Mouse (Mus musculus): ENCODE results near the gene Ccnb1ip1.

The Ccnb1ip1 gene

DNA sequence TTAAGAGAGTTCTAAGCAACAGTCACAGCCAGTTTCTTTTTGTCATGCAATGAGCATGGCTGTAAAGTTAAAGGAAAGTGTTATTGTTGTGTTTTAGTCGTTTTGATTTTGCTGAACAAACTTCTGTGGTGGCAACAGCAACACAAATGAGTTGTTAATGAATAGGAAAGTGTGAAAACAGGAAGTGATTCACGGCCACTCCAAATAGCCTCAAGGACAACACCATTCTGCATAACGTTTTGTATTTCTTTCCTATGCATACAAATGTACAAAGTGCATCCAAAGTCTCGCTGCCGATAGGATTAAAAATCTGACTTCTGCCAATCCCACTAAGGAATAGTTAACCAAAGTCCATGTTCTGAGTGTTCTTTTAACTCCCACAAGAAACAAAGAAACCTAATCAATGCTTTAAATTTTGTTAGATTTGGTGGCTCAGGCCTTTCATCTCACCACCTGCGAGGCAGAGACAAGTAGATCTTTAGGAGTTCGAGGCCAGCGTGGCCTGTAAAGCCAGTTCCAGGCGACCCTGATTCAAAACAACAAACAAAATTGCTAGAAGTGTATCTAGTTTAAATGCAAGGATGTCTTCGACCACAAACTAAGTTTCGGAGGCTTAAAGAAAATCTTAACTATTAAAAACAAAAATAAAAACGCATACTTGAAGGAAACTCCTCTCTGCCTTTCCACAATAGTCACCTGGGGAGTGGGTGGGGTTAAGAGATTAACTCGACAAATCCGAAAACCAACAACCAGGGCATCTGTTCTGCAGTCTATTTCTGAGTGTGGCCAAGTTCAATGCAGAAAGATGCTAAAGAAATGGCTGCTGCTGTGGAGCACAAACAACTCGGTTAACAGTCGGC lies 22.9 kb downstream of the Ccnb1ip1 start:
- in situ Hi-C loops (cut with MseI, MboI) = no loop called here

DNA sequence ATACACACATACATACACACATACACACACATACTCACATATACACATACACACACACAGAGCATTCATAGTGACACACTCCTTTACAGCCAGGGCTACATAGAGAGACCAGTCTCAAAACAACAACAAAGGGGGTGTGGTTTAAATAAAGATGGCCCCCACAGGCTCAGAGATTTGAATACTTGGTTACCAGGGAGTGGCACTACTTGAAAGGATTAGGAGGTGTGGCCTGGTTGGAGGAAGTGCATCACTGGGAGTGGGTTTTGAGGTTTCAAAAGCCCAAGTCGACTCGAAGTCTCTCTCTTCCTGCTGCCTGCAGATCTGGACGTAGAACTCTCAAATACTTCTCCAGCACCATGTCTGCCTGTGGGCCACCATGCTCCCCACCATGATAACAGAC lies 25.4 kb downstream of the Ccnb1ip1 start:
- in situ Hi-C loops (cut with MseI, MboI) = no loop called here

DNA sequence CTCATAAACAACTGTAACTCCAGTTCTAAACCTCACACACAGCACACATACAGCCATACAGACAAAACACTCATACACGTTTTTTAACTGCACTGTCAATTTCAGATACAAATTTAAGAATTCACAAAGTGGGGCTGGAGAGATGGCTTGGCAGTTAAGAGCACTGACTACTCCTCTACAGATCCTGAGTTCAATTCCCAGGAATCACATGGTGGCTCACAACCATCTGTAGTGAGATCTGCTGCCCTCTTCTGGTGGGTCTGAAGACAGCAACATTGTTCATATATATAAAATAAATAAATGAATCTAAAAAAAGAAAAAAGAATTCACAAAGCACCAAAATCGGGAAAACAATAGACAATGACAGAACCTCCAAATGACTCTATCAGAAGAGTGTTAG lies 36.2 kb downstream of the Ccnb1ip1 start:
- in situ Hi-C loops (cut with MseI, MboI) = loop anchor here in 1 of 2 experiments (25.0 kb wide), 1 partner anchor 409 kb away; the partner anchor contains the start of gene Tlr11

DNA sequence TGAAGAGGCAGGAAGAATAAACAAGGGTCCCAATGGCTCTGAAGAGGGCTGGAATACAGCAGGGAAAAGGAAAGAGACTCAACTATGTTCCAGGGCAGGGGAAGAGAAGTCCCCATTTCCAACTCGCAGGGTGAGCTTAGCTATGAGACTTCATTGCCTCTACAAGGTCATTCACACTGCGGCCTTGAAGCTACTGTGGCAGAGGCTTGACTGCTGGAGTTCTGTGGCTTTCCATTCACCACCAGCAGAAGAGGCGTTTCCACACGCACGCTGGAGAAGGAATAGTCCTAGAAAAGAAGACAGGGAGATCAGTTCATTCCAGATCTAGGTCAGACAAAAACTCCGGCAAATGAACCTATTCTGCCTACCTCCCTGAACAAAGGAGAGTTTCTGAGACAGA lies 41.8 kb downstream of the Ccnb1ip1 start:
- in situ Hi-C loops (cut with MseI, MboI) = loop anchor here in 1 of 2 experiments (25.0 kb wide), 1 partner anchor 403 kb away; the partner anchor contains the start of gene Tlr11

DNA sequence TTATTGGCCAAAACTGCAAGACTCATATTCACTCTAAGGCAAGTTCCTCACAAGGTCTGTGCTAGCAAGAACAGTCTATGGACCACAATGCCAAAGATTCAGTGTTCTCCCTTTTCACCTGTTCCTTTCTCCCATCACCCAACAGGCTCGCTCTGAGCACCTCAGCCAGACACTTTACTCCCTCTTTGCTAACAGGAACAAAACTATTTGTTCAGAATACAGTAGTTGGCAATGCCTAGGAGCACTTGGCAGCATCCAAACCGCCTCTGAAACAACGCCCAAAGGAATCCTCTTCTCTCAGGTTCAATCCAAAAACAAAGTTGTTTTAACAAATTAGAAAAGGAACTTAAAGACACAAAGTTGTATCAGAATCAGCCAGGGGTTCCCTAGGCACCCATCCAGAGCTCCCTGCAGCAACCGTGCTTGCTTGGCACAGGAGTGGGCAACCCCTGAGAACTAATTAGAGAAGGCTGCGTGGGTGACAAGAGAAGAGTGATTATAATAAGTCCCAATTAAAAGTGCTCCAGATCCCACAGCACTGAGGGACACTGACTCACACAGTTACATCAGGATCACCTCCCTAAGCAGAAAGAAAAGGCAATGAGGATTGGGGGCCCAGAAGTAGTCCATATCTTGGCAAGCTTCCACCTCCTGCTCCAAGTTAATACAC lies 49.0 kb downstream of the Ccnb1ip1 start:
- in situ Hi-C loops (cut with MseI, MboI) = loop anchor here in 1 of 2 experiments (25.0 kb wide), 1 partner anchor 396 kb away; the partner anchor contains the start of gene Tlr11

DNA sequence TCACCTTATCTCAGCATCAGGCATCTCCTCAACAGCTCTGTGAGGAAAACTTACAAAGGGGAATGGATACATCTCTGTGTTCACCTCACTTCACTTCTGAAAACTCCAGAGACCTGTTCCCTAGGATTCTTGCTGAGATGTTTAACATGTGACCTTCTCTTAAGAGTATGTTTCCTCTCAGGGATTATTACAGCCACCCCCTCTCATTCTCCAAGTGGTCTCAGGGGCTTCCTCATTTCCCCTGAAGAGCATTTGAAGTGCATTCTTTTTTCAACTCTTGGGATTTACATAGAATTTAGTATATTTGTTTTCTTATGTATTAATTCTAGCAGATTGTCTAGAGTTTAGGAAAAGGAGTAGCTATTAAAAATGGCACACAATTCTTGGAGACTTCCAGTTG lies 62.5 kb downstream of the Ccnb1ip1 start, which contains the start of gene Olfr749:
Gene Olfr749 (minus strand): TSS at position 101 of the 400 bp plus-strand sequence.
- in situ Hi-C loops (cut with MseI, MboI) = loop anchor here in 1 of 2 experiments (25.0 kb wide), 1 partner anchor 883 kb away; no protein-coding TSS in a partner anchor

DNA sequence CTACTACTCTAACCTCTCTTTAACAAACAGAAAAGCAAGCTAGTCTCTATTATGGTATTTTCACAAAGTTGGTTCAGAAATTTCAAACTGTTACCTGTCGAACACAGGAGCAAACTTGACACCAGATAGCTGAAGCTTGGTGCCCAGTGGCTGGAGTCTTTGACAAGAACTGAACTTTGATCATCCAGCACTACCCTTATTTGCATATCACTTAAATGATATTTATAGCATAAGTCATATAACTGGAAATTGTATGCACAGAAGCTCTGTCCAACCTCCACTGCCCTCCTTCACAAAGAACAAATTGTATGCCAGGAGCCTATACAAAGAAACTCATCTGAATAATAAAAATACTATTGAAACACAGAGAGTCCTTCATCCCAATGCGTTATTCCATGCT lies 65.9 kb downstream of the Ccnb1ip1 start:
- in situ Hi-C loops (cut with MseI, MboI) = loop anchor here in 1 of 2 experiments (25.0 kb wide), 1 partner anchor 879 kb away; no protein-coding TSS in a partner anchor

DNA sequence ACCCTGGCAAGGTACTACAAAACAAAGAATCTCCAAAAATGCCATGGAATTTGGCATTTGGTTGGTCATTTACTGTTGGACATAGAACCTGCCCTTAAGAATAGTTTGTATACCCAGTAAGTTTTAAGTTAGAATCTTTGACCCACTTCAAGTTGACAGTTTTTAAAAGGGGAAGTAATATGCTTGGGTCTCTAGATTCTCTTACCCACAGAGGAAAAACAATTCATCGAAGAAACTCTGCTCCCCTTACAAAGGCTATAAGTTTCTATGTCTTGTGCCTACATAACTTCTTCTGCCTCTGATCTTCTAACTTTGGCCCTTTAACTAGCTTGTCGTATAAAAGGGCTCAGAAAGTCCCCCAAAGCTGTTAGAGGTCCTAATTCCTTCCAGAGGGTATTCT lies 67.2 kb downstream of the Ccnb1ip1 start:
- in situ Hi-C loops (cut with MseI, MboI) = loop anchor here in 1 of 2 experiments (25.0 kb wide), 1 partner anchor 878 kb away; no protein-coding TSS in a partner anchor

Measured in mouse trophoblast stem cell (cell line).